Comparison of ENCODE assay signal across 7 mouse cellular contexts in the genomic region with DNA sequence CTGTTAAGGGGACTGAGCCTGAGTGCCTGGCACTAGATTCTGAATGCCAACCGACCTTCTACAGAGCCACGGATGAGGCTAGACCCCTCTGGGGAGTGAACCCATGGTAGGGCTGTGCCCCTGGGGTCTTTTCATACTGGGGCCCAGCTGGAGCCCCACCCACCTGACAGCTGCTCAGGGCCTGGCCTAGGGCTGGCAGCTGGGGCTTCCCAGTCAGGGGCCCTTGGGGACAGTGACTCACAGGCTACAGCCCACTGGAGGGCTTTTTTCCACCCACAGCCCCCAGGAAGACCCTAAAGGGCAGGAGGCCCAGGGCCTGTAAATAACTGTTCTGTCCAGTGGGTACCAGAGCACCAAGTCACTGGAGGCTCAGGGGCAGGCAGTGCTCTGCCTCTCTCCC.
A peak's percentile ranks its signal among the peaks of the same experiment; 100 is the strongest.
DNase-seq lines count a peak whose midpoint lies in the region; ATAC-seq lines count a peak whose summit lies in the region.

No protein-coding gene starts in this region.

- no peaks in the 10 kb centered on the region for H3K27me3 ChIP-seq in limb, embryonic 13.5 days
- no peaks in the 10 kb centered on the region for H3K27me3 ChIP-seq in stomach, embryonic 15.5 days (replicated peaks)

- H3K9ac ChIP-seq in limb, embryonic 13.5 days = no peak overlapping the region
- no peak overlapping the region for H3K9ac ChIP-seq in stomach, embryonic 15.5 days

- DNase-seq in thymus, postnatal 10 days (ENCODE audit: low spot score in 2 of 2) = peak; percentile 27 to 31
- no peak for DNase-seq in thymus, postnatal 25 days
- peak; percentile 60 for DNase-seq in gastrocnemius, postnatal 14 days
- no peak for DNase-seq in cerebellum, postnatal 36 days

- 74% methylated on average over 2 of the region's 2 CpGs for WGBS in limb, embryonic 13.5 days
- WGBS in stomach, embryonic 15.5 days = 60% methylated on average over 2 of the region's 2 CpGs

- peaks cover 19% of the 10 kb centered on the region for H3K4me1 ChIP-seq in limb, embryonic 13.5 days
- H3K4me1 ChIP-seq in stomach, embryonic 15.5 days = peaks cover 15% of the 10 kb centered on the region

- no peak overlapping the region for H3K4me3 ChIP-seq in limb, embryonic 13.5 days
- H3K4me3 ChIP-seq in stomach, embryonic 15.5 days (replicated peaks) = no peak overlapping the region

- ATAC-seq in limb, embryonic 13.5 days (ENCODE audit: low FRiP score, low read depth) = no peak
- no peak for ATAC-seq in stomach, embryonic 15.5 days (ENCODE audit: insufficient read depth, low FRiP score, low read depth)
- no peak for ATAC-seq in erythroblast, adult 5-6 weeks (replicated peaks; ENCODE audit: low FRiP score, poor library complexity, severe bottlenecking)

- intact Hi-C loops in gastrocnemius, postnatal 14 days (cut with DNase I; ENCODE audit: low total_unique reads) = no loop called here

- no peak overlapping the region for H3K4me2 ChIP-seq in limb, embryonic 13.5 days (replicated peaks)
- no peak overlapping the region for H3K4me2 ChIP-seq in stomach, embryonic 15.5 days

- H3K27ac ChIP-seq in limb, embryonic 13.5 days = peak overlapping the region; percentile 44; the same call in 1 of the 2 replicates
- peak overlapping the region; percentile 79 for H3K27ac ChIP-seq in stomach, embryonic 15.5 days

- H3K9me3 ChIP-seq in limb, embryonic 13.5 days = no peaks in the 10 kb centered on the region
- H3K9me3 ChIP-seq in stomach, embryonic 15.5 days = no peaks in the 10 kb centered on the region

- no peaks in the 10 kb centered on the region for H3K36me3 ChIP-seq in limb, embryonic 13.5 days
- no peaks in the 10 kb centered on the region for H3K36me3 ChIP-seq in stomach, embryonic 15.5 days

Comparison
In these comparisons a context has a peak if more than half of its experiments do, and no peak if none do; other contexts are left out.
1. DNase-seq: peak in thymus, postnatal 10 days (2 of 2) and gastrocnemius, postnatal 14 days (single experiment); none in thymus, postnatal 25 days (single experiment) and cerebellum, postnatal 36 days (0 of 2).